Mouse (Mus musculus): ENCODE data around the gene Usp33.

Gene Usp33

GRCm38 (mm10) chr3:152402671-152403066 is 56.4 kb downstream of the Usp33 start:
- DNase-seq: no peak

DNA sequence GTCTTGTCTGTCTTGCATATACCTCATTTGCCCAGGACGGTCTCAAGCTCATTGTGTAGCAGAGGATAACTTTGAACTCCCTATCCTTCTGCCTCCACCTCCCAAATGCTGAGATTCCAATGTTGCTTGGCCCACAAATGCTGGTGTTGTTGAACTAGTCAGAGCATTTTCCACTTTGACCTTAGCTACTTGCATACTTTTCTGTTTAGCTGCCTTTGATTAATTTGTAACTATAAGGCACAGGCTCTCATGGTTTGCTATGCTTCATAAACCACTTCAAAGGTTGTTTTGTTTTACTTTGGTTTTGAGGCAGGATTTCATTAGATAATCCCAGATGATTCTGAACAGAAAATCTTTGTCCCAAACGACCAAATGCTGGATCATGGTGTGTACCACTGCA is 57.5 kb downstream of the Usp33 start:
- no peak for DNase-seq

DNA sequence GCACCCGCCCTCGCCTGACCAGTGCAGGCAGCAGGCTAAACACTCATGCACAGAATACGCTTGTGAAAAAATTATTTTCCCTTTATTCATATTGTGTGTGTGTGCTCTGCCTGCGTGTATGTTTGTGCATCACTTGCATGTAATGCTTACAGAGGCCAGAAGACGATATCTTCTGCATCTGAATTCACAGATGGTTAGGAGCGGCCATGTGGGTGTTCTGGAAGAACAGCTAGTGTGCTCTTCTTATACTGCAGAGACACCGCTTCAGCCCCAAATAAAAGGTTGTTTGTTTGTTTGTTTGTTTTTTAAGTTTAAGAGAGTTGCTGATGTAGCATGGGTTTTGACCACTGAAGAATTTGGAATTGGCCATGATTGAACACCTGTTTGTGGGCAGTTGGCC is 59.1 kb downstream of the Usp33 start:
- no peak for DNase-seq

DNA sequence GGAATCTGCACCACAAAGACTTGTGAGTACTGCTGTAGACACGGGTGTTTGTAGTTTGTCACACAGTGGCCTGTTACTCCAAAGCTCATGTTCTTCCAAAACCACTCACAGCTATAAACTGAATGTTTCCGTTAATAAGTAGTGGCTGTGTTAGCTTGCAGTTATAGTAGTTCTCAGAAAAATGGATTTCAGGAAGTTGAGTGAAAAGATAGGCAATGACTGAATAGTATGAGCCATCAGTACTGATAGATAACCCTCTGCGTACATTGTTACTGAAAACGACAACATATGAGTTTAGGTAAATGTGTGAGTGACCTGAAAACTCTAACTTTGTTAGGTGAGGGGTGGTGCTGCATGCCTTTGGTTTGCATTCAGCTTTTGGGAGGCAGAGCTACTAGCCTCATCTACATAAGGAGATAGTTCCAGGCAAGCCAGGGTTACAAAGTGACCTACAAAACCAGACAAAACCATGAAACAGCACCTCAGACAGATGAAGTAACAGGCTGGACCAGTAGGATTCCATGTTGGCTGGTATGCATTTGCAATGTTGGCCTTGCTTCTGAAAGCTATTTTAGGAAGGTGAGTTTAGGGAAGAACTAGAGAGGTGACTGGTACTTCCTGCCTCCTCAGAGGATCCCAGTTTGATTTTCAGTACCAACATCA is 59.8 kb downstream of the Usp33 start:
- no peak for DNase-seq

GRCm38 (mm10) chr3:152410980-152411551 is 64.8 kb downstream of the Usp33 start:
- no peak for DNase-seq

DNA sequence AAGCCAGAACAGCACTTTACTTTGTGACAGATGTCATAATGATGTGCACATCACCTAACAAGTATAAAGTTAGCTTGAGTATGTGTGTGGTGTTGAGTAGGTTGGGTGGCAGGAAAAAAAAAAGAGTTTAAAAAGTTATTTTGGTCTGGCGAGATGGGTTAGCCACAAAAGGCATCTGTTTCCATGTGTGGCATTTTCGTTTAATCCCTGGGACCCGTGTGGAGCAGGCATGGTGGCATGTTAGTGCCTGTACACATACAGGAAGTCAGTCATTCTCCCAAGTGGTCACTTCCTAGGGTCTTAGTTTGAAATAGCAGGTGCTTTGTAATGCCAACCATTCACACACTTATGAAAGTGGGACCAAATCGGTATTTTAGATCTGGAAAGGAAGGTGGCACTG is 66.1 kb downstream of the Usp33 start:
- DNase-seq: no peak

DNA sequence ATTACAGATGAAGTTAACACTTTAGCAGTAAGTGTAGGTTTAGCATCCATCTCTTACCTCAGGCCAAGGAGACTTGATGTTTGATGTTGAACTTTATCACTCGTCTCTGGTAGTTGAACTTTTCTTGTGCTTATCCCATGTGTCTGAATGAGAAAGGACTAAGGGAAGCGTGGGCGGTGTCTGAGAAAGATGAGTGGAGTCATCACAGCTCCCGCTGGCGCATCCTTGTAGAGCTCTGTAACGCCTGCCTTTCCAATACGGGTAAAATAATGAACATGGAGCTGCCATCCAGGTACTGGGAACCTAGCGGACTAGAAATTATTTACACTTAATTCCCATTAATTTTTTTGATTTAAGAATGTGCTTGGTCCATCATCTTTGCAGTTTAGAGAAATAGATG is 82.6 kb downstream of the Usp33 start:
- no peak for DNase-seq

DNA sequence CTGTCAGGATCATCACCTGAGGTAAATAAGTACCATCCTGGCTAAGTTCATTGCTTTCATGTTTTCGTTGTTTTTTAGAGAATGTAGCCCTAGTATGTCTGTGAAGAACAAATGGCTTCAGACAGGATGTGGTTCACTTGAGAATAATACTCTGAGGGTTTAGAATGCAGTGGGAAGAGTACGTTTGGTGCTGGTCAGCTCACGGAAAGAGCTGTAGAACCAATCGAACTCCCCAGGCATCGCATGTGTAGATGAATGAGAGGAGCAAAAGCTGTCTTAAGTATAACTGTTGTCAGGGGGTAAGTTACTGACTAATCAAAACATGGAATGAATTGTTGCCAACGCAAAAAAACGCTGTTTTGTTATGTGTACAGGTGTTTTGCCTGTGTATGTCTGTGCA is 86.4 kb downstream of the Usp33 start:
- no peak for DNase-seq

DNA sequence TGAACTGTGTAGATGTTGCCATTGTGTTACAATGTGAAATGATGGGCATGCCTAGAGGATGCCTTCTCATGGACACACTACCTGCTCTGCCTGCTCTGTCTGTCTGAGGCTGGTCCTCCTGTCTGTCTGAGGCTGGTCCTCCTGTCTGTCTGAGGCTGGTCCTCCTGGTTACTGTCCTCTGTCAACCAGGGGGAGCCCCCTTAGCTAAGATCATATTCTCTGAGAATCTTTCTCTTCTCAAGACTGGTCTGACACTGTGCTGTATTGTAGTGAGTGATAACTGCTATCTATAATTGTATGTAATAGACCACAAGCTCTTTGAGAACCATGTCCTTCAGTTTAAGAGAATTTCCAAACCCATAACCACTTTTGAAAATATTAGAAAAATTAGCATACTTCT is 89.3 kb downstream of the Usp33 start:
- no peak for DNase-seq

GRCm38 (mm10) chr3:152438068-152438467 is 91.8 kb downstream of the Usp33 start:
- DNase-seq: no peak

DNA sequence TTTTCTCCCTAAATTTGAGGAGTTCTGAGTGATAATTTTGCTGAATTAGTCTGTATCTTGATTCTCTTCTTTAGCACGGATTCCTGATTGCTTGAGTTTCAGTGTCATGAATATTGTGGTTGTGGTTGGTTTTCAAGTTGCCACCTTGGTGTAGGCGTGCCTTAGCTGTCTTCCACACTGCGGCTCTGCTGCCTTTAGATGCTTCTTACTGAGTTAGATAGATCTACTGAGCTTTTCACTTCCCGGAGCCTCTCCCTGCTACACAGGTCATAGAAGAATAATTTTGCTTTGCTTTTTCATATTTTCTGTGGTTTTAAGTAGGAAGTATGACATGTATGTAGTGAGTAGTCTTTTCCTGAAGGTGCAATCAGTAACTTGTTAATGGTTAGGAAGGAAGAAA is 96.5 kb downstream of the Usp33 start:
- no peak for DNase-seq
